Mouse (Mus musculus) NIH3T3 (cell line): ENCODE results near the gene Ptprq.

ENCODE experiments used
- DNase-seq: peaks from one replicate; pipeline ENCODE4 v3.0.0-alpha.2; 2012; ENCODE audit warnings: low read depth

Ptprq gene

GRCm38 (mm10) chr10:107719806-107720205 is at the start of gene Ptprq:
TSS of gene Ptprq (minus strand) at chr10:107720051.
- DNase-seq, result no peak

- DNase-seq, result no peak
Observed at GRCm38 (mm10) chr10:107759624-107760023, 39.8 kb upstream of the Ptprq start.

DNA sequence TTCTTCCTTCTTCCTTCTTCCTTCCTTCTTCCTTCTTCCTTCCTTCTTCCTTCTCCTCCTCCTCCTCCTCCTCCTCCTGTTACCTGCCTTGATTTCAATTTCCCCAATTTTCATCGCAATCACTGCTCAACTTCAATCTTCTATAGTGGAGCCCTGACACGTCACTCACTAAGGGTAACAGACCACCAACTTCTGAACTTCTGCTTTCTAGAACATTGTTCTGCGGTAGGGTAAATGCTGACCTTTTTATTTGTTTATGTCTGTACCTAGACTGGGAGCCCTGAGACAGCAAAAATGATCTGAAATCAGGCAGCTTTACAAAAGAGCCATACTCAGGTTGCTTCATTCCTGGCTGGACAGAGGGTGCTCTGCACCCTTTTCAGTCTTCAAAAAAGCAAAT is 33.6 kb upstream of the Ptprq start:
- no peak for DNase-seq

- no peak for DNase-seq
Observed at GRCm38 (mm10) chr10:107752351-107753143, 32.7 kb upstream of the Ptprq start.

DNA sequence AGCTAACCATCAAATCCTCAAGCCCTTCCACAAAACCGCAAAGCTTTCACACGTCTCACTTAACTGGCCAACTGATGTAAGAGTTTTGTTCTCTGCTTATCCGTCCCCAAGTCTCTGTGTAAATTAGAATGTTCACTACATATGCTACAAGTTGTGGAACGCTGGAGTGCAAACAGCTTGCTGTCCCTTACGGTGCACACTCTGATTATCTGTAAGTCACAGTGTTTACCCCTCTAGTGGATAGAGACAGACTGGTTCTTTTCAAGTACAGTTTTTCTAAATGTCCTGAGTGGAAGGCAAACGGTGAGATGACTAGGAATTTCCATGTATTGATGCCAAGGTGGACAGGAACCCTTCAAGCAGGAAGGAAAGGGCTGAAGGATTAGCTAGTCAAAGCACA is 32.1 kb upstream of the Ptprq start:
- no peak for DNase-seq

- DNase-seq, result peak; percentile 76
Observed at GRCm38 (mm10) chr10:107747566-107747965, 27.7 kb upstream of the Ptprq start.

GRCm38 (mm10) chr10:107746717-107747116 is 26.9 kb upstream of the Ptprq start:
- DNase-seq, result no peak

- DNase-seq, result no peak
Observed at GRCm38 (mm10) chr10:107739815-107740214, 20.0 kb upstream of the Ptprq start.

GRCm38 (mm10) chr10:107737743-107738142 is 17.9 kb upstream of the Ptprq start:
- no peak for DNase-seq

DNA sequence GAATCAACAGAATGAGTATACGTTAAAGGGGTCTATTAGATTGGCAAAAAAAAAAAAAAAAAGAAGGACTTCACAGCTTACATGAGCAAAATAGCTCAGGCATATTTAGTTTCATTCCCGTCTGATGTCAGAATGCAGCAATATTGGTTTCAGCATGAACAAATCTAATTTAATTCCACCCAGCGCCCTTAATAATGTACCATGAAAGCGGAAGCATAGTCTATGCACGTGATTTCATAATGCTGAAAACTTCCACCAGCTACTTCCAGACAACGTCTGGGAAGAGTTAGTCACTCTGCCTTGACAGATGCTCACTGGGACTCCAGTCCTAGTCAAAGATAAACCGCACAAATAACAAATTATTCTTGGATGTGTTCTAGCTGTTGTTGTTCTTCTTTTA is 15.6 kb upstream of the Ptprq start:
- DNase-seq, result no peak

GRCm38 (mm10) chr10:107734327-107734726 is 14.5 kb upstream of the Ptprq start:
- no peak for DNase-seq

DNA sequence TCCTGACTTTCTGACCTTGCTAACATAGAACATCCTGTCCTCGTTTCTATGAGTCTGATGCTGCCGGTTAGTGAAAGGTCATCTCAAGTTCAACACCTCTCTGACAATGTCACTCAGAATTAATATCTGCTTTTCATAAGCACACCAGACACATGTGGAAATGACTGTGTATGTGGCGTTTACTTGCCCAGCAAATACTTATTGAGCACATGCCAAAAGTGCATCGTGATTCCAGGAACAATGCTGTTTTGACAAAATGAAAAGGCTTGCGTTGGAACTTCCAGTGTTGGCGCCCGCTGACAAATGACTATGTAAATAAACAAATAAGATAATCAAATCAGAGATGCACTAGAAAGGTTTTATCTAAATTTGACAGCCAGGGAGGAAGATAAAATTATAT is 5.8 kb upstream of the Ptprq start:
- no peak for DNase-seq

DNA sequence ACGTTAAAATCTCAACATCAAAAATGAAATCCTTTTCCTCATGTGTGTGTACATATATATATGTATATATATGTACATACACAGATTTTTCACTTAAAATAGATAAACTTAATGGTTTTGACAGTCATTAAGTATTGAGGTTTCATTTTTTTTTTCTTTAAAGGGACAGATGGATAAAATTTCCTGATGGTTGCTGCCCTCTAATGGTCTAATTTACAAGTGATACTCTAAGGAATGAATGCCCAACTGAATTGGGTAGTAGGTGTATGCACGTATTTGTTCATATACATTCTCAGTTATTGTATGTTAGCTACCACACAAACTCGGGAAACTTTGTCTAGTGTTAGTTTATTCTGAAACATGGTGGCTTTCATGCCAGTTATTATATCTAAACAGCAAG is 15.4 kb downstream of the Ptprq start:
- DNase-seq, result peak; percentile 66

DNA sequence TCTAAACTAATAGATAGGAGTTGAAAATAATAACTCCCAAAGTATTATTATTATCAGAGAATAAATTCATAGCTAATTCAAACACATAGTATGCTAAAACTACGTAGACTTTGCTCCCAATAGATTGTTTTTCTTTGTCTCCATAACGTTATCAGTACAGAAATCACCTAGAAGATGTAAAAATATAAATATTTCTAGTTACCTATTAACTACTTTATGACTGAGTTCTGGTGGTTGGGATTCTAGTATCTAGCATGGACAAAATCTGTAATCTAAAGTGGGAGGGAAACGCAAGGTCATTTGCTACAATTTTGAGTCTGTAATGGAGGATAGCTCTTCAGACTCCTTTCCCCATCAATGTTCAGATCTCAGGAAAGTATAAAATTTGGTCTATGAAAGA is 18.9 kb downstream of the Ptprq start:
- no peak for DNase-seq

GRCm38 (mm10) chr10:107698716-107699115 is 21.1 kb downstream of the Ptprq start:
- no peak for DNase-seq

- no peak for DNase-seq
Observed at GRCm38 (mm10) chr10:107697177-107697576, 22.7 kb downstream of the Ptprq start.

GRCm38 (mm10) chr10:107687382-107687781 is 32.5 kb downstream of the Ptprq start:
- DNase-seq, result no peak

DNA sequence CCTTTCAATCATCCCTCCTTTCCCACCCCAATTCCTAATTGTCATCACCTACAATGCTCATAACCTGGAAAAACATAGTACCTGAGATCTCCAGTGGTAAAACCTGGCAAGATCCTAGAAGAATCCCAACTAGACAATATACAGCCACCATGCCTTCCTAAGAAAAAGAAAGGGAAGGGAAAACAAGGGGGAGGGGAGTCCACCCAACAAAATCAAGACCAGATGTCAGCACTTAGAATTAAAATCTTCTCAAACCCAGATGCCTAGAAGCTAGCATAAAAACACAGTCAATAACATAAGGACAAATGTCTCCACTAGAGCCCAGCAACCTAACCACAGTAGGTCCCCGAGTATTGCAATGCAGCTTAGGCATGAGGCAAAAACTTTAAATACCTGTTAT is 43.9 kb downstream of the Ptprq start:
- DNase-seq, result no peak

- no peak for DNase-seq
Observed at GRCm38 (mm10) chr10:107668374-107669094, 51.3 kb downstream of the Ptprq start.

DNA sequence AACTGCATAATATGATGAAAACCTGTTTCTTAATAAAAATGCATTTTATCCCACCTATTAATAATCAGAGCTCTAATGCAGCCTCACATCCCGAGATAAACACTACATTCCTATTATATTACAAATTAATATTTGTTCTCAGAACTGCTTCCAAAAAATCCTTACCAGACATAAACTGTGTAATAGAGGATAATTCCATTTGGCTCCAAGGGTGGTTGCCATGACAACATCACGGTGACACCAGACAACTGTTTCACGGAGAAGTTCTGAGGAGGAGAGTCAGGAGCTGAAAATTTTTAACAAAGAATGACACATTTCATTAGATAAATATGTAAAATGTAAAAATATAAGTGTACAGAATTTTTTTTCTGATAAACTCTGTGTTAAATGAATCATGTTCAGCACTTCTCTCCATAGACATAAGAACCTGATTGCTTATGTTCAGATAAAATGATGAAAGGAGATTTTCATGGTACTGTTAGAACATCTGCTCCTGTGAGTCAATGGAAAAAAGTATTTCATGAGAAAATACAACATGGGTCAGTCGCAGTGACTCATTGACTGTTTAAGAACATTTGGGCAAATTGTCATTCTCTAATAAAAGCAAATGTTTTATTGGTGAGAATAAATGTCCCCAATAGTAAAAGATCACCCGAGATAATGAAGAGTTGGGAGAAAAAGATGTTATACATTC is 57.3 kb downstream of the Ptprq start:
- peak; percentile 36 for DNase-seq

GRCm38 (mm10) chr10:107661970-107662369 is 57.9 kb downstream of the Ptprq start:
- DNase-seq, result no peak

DNA sequence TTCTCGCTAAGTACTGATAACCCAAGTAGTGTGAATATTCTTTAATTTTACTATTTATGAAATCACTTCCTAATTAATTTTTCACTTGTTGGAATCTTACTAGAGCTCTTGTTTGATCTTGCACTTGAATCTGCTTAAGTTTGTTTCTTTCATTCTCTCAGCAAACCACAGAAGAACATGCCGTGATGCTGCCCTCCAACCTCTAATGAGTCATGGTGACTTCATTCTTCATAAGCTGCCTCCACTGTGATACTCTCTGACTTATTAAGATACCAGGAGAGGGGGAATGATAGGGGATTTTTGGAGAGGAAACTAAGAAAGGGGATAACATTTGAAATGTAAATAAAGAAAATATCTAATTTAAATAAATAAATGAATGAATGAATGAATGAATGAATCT is 60.7 kb downstream of the Ptprq start:
- DNase-seq, result no peak

DNA sequence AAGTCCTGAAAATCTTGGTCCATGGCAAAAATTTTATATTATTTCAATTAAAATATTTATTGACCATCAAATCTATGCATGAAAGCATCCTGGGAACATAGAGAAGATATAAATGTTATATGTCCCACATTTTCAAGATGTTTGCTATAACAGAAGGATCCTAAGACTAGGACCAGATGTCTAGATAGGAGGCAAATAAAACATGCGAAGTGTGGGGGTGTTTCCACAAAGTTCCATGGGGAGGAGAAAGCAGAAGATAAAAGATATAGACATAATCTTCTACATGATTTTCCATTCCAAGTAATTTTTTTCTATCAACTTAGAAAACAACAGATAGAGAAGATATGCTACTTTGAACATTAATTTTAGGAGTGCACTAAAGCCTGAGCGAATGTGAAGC is 70.2 kb downstream of the Ptprq start:
- no peak for DNase-seq
